Mouse (Mus musculus) MEL (cell line): ENCODE measurements at regions not wholly inside any gene's neighbourhood (a gene's known extent, or its start where the extent isn't known, plus 50 kb on each side); places are given as distances from the start of the nearest gene placed in this dataset.

ENCODE experiments used
- DNase-seq: peaks from one replicate; pipeline ENCODE4 v3.0.0; 2011; ENCODE audit warnings: low read depth, low spot score
- H3K27ac ChIP-seq: 2 replicates; pipeline ENCODE4 v1.5.1; 2012; ENCODE audit warnings: low read depth, mild to moderate bottlenecking, control low read depth, low read length, moderate library complexity; ENCODE audit not compliant: control insufficient read depth
- H3K27me3 ChIP-seq, 2 experiments: fragments of 150-350 bp in 1 of 2; sonication (generic) in 1 of 2; 2 replicates each; pipeline ENCODE4 v1.6.1; 2012; ENCODE audit warnings: low read length in 2 of 2, mild to moderate bottlenecking in 2 of 2, improper control_type of control experiment in 1 of 2, moderate library complexity in 1 of 2; ENCODE audit not compliant: insufficient read depth in 2 of 2, control insufficient read depth in 1 of 2
- H3K36me3 ChIP-seq, 2 experiments: 2 replicates each; pipeline ENCODE4 v1.6.1; 2012 to 2014; ENCODE audit warnings: low read length in 2 of 2, improper control_type of control experiment in 1 of 2, inconsistent platforms in 1 of 2, mild to moderate bottlenecking in 1 of 2; ENCODE audit not compliant: insufficient read depth in 2 of 2, control insufficient read depth in 1 of 2
- H3K4me1 ChIP-seq, 2 experiments: fragments of 150-350 bp in 1 of 2; sonication (generic) in 1 of 2; 2 replicates each; pipeline ENCODE4 v1.6.1; 2012; ENCODE audit warnings: low read length in 2 of 2, improper control_type of control experiment in 1 of 2, mild to moderate bottlenecking in 1 of 2; ENCODE audit not compliant: insufficient read depth in 2 of 2, control insufficient read depth in 1 of 2
- H3K4me3 ChIP-seq, 2 experiments: fragments of 150-350 bp in 1 of 2; sonication (generic) in 1 of 2; 2 replicates each; pipeline ENCODE4 v1.5.1; 2012; ENCODE audit warnings: low read depth in 2 of 2, low read length in 2 of 2, mild to moderate bottlenecking in 2 of 2, moderate library complexity in 2 of 2, control low read depth in 1 of 2, improper control_type of control experiment in 1 of 2; ENCODE audit not compliant: control insufficient read depth in 1 of 2, insufficient read depth in 1 of 2
- H3K79me2 ChIP-seq: 2 replicates; pipeline ENCODE4 v1.6.1; 2012; ENCODE audit warnings: mild to moderate bottlenecking, low read length, moderate library complexity; ENCODE audit not compliant: control insufficient read depth, poor library complexity, insufficient read depth
- H3K9ac ChIP-seq: 2 replicates; pipeline ENCODE4 v1.6.1; 2012; ENCODE audit warnings: low read depth, mild to moderate bottlenecking, control low read depth, low read length, moderate library complexity; ENCODE audit not compliant: control insufficient read depth, poor library complexity, severe bottlenecking
- H3K9me3 ChIP-seq: fragments of 150-350 bp; sonication (generic); replicated peaks from 2 replicates; pipeline ENCODE4 v1.6.1; 2012; ENCODE audit warnings: mild to moderate bottlenecking, low read length, improper control_type of control experiment, moderate library complexity; ENCODE audit not compliant: insufficient read depth
- BHLHE40 ChIP-seq: IDR thresholded peaks from 2 replicates; pipeline ENCODE4 v1.6.1; 2012; ENCODE audit warnings: low read depth, mild to moderate bottlenecking, inconsistent platforms, low read length, improper control_type of control experiment, borderline replicate concordance
- CHD2 ChIP-seq: IDR thresholded peaks from 2 replicates; pipeline ENCODE4 v1.6.1; 2011; ENCODE audit warnings: low read length, improper control_type of control experiment
- CTCF ChIP-seq, 3 experiments: IDR thresholded peaks in 2 of 3; conservative IDR thresholded peaks in 1 of 3; 2 replicates each; pipeline ENCODE4 v1.5.1; 2011 to 2012; ENCODE audit warnings: low read length in 3 of 3, low read depth in 2 of 3, mild to moderate bottlenecking in 2 of 3, improper control_type of control experiment in 1 of 3, inconsistent platforms in 1 of 3, mixed read lengths in 1 of 3, moderate library complexity in 1 of 3; ENCODE audit not compliant: control insufficient read depth in 1 of 3, insufficient read depth in 1 of 3, poor library complexity in 1 of 3, severe bottlenecking in 1 of 3
- E2F4 ChIP-seq: IDR thresholded peaks from 2 replicates; pipeline ENCODE4 v1.6.1; 2011; ENCODE audit warnings: low read depth, low read length, improper control_type of control experiment, borderline replicate concordance
- ELF1 ChIP-seq: IDR thresholded peaks from 2 replicates; pipeline ENCODE4 v1.6.1; 2014; ENCODE audit warnings: low read depth, mild to moderate bottlenecking, inconsistent platforms, low read length, improper control_type of control experiment, moderate library complexity
- EP300 ChIP-seq, 2 experiments: IDR thresholded peaks; 2 replicates each; pipeline ENCODE4 v1.6.1; 2011; ENCODE audit warnings: improper control_type of control experiment in 2 of 2, low read length in 2 of 2, low read depth in 1 of 2, mild to moderate bottlenecking in 1 of 2
- GATA1 ChIP-seq: IDR thresholded peaks from 2 replicates; pipeline ENCODE4 v1.6.1; 2011; ENCODE audit warnings: low read depth, low read length, improper control_type of control experiment
- HCFC1 ChIP-seq: IDR thresholded peaks from 2 replicates; pipeline ENCODE4 v1.6.1; 2012; ENCODE audit warnings: low read depth, mild to moderate bottlenecking, inconsistent platforms, low read length, improper control_type of control experiment, moderate library complexity
- JUND ChIP-seq: IDR thresholded peaks from 2 replicates; pipeline ENCODE4 v1.6.1; 2011; ENCODE audit warnings: low read depth, mild to moderate bottlenecking, improper control_type of control experiment, low read length
- MAFK ChIP-seq: IDR thresholded peaks from 2 replicates; pipeline ENCODE4 v1.6.1; 2011; ENCODE audit warnings: low read depth, mild to moderate bottlenecking, low read length, improper control_type of control experiment, borderline replicate concordance
- MAZ ChIP-seq: IDR thresholded peaks from 2 replicates; pipeline ENCODE4 v1.6.1; 2012; ENCODE audit warnings: low read depth, mild to moderate bottlenecking, inconsistent platforms, low read length, improper control_type of control experiment
- MEF2A ChIP-seq: IDR thresholded peaks from 2 replicates; pipeline ENCODE4 v1.6.1; 2014; ENCODE audit warnings: low read depth, mild to moderate bottlenecking, inconsistent platforms, low read length, improper control_type of control experiment; ENCODE audit not compliant: poor library complexity, insufficient replicate concordance, severe bottlenecking; ENCODE audit errors: extremely low read depth
- NELFE ChIP-seq: IDR thresholded peaks from 2 replicates; pipeline ENCODE4 v1.6.1; 2011; ENCODE audit warnings: low read depth, low read length, improper control_type of control experiment
- POLR2A ChIP-seq, 2 experiments: IDR thresholded peaks; 2 replicates each; pipeline ENCODE4 v1.6.1; 2011 to 2012; ENCODE audit warnings: low read length in 2 of 2, mild to moderate bottlenecking in 2 of 2, control low read depth in 1 of 2, improper control_type of control experiment in 1 of 2, low read depth in 1 of 2, moderate library complexity in 1 of 2; ENCODE audit not compliant: control insufficient read depth in 1 of 2, insufficient read depth in 1 of 2, poor library complexity in 1 of 2
- POLR2AphosphoS5 ChIP-seq: IDR thresholded peaks from 2 replicates; pipeline ENCODE4 v1.6.1; 2012; ENCODE audit warnings: low read depth, borderline replicate concordance, mild to moderate bottlenecking, inconsistent platforms, low read length, moderate library complexity, mixed read lengths
- RAD21 ChIP-seq: IDR thresholded peaks from 2 replicates; pipeline ENCODE4 v1.6.1; 2011; ENCODE audit warnings: mild to moderate bottlenecking, low read depth, low read length, improper control_type of control experiment
- SIN3A ChIP-seq: IDR thresholded peaks from 2 replicates; pipeline ENCODE4 v1.6.1; 2012; ENCODE audit warnings: low read length, improper control_type of control experiment, inconsistent platforms
- SMC3 ChIP-seq: IDR thresholded peaks from 2 replicates; pipeline ENCODE4 v1.6.1; 2011; ENCODE audit warnings: low read depth, low read length, improper control_type of control experiment
- TCF12 ChIP-seq: IDR thresholded peaks from 2 replicates; pipeline ENCODE4 v1.6.1; 2014; ENCODE audit warnings: low read depth, mild to moderate bottlenecking, inconsistent platforms, low read length, improper control_type of control experiment, moderate library complexity
- UBTF ChIP-seq: IDR thresholded peaks from 2 replicates; pipeline ENCODE4 v1.6.1; 2012; ENCODE audit warnings: low read depth, mild to moderate bottlenecking, inconsistent platforms, low read length, improper control_type of control experiment, moderate library complexity, borderline replicate concordance; ENCODE audit not compliant: insufficient read depth
- ZC3H11A ChIP-seq: IDR thresholded peaks from 2 replicates; pipeline ENCODE4 v1.6.1; 2012; ENCODE audit warnings: low read depth, mild to moderate bottlenecking, inconsistent platforms, low read length, improper control_type of control experiment
- ZKSCAN1 ChIP-seq: IDR thresholded peaks from 2 replicates; pipeline ENCODE4 v1.6.1; 2012; ENCODE audit warnings: low read depth, mild to moderate bottlenecking, inconsistent platforms, low read length, improper control_type of control experiment, moderate library complexity

DNA sequence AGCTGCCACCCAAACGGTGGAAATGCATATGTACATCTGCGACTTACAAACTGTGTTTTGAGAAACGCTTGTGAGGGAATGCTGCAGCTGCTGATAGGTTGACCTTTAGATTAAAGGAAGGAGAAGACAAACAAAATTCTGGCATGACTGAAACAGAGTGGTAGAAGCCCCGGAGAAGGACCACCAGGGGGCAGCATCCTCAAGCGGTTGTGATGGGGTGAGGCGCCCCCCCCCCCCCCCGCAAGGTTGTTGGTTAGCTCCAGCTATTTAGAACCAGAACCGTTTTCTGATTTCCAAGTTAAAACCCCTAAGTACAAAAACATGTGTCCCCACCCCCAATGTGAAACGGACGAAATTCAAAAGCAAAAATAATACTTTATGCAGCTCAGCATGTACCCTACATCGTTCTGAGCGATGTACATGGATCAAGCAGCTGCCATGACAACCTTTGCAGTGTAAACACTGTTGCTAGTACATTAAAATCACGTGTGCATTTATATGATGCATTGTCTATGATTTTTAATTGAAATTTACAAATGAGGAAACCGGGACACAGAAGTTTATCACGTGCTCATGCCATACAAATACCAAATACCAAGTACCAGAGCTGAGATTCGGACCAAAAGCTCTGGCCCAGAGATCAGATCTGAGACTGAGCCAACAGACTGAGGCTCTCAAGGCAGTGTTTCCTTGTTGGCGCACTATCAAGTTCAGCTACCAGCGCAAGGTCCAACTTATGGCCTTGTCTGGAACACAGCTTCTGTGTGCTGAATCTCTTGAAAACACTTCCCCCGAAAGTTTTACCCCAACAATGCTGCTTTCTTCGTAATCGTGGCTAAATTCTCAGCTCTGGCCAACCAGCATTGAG, 100.0 kb upstream of the Ifngr1 start:
- peak; percentile 28 for DNase-seq
- Histone ChIP-seq H3K9ac (no peak overlapping the region), H3K4me3 (no peak overlapping the region), H3K4me1 (no peaks in the 10 kb centered on the region), H3K9me3 (no peaks in the 10 kb centered on the region), H3K36me3 (no peaks in the 10 kb centered on the region), H3K27me3 (peaks cover 0 to 1% of the 10 kb centered on the region in 2 experiments; a peak in 3 of 4 replicates), H3K79me2 (no peaks in the 10 kb centered on the region), H3K27ac (no peak overlapping the region)
- TF ChIP-seq POLR2AphosphoS5 (no peak), E2F4 (no peak), CTCF (IDR thresholded peaks at IDR 0.05 in 2 of 3, conservative IDR thresholded peaks at IDR 0.05 in 1 of 3; ENCODE audit: control insufficient read depth in 1 of 3, insufficient read depth in 1 of 3, low read depth in 2 of 3, low read length in 3 of 3, poor library complexity in 1 of 3, severe bottlenecking in 1 of 3) (peak; percentile 36 to 81 (median 67); a peak in 5 of 6 replicates), CHD2 (no peak), ZC3H11A (peak; percentile 61; the same call in 1 of the 2 replicates), RAD21 (peak; percentile 63), EP300 (IDR thresholded peaks at IDR 0.05; ENCODE audit: low read depth in 1 of 2, low read length in 2 of 2) (no peak), SMC3 (peak; percentile 75), JUND (no peak), NELFE (no peak), MAFK (no peak)

DNA sequence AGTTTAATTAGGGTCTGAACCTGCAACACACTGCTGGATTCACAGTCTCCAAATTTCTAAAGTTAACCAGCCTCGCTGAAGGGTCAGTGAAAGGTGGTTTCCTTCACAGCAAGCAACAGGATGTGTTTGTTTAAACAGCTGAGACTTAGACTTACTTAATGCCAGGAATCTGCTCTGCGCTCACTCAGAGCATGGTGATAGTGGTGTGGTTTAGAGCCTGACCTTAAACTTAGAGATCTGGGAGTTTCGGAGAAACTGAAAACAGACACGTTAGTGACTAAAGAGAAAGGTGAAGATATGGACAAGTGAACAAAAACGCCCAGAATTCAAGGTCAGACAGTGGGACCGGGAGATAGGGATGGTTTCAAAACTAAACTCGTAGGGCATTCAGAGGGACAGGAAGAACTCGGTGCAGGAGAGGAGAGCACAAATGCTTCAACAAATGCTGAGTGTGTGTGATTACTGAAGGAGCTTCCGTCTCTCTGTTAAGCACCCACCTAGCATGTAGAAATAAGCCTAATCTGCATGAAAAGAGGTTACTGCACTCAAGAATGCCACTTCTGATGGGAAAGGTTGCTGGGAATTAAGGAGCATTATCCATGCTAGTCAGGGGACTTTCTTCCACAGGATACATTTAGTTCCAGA, 97.2 kb upstream of the Ifngr1 start:
- H3K79me2 ChIP-seq: no peaks in the 10 kb centered on the region
- peaks cover 0 to 1% of the 10 kb centered on the region in 2 experiments; a peak in 3 of 4 replicates for H3K27me3 ChIP-seq
- no peak overlapping the region for H3K9ac ChIP-seq
- no peaks in the 10 kb centered on the region for H3K4me1 ChIP-seq
- no peak overlapping the region for H3K27ac ChIP-seq
- DNase-seq: no peak
- no peaks in the 10 kb centered on the region for H3K9me3 ChIP-seq
- no peak overlapping the region for H3K4me3 ChIP-seq
- H3K36me3 ChIP-seq: no peaks in the 10 kb centered on the region
- TF ChIP-seq GATA1 (no peak), RAD21 (no peak), CTCF (IDR thresholded peaks at IDR 0.05 in 2 of 3, conservative IDR thresholded peaks at IDR 0.05 in 1 of 3; ENCODE audit: control insufficient read depth in 1 of 3, insufficient read depth in 1 of 3, low read depth in 2 of 3, low read length in 3 of 3, poor library complexity in 1 of 3, severe bottlenecking in 1 of 3) (no peak), UBTF (no peak), ZC3H11A (no peak), HCFC1 (no peak), POLR2AphosphoS5 (no peak), MEF2A (no peak), MAFK (no peak), MAZ (no peak), TCF12 (no peak), POLR2A (IDR thresholded peaks at IDR 0.05; ENCODE audit: control insufficient read depth in 1 of 2, insufficient read depth in 1 of 2, low read depth in 1 of 2, low read length in 2 of 2, poor library complexity in 1 of 2) (no peak), SIN3A (no peak), ELF1 (no peak), BHLHE40 (no peak), ZKSCAN1 (no peak)
